Mouse (Mus musculus) myocyte (in vitro differentiated cells): Measurements from ENCODE around the gene Card11.

ENCODE experiments used
- POLR2A ChIP-seq: IDR thresholded peaks from one replicate; pipeline ENCODE4 v1.6.1; 2011; ENCODE audit warnings: low read depth, mild to moderate bottlenecking, control low read depth, moderate library complexity; ENCODE audit not compliant: insufficient read length
- POLR2AphosphoS2 ChIP-seq: IDR thresholded peaks from one replicate; pipeline ENCODE4 v1.6.1; 2011; ENCODE audit warnings: low read depth, control low read depth; ENCODE audit not compliant: insufficient read length
- USF1 ChIP-seq: IDR thresholded peaks from one replicate; pipeline ENCODE4 v1.6.1; 2011; ENCODE audit warnings: low read depth, mild to moderate bottlenecking, control low read depth, moderate library complexity

- TF ChIP-seq POLR2AphosphoS2 (no peak), POLR2A (no peak), USF1 (no peak)
Measured at GRCm38 (mm10) chr5:141029364-141029763, 29.0 kb upstream of the Card11 start.
